Mouse (Mus musculus) small intestine, adult 2 months (tissue): Measurements from ENCODE around the gene Snrpn.

Experiments
- CTCF ChIP-seq: fragments of 200-500 bp; IDR thresholded peaks from 2 replicates; pipeline ENCODE4 v1.5.1; 2012; ENCODE audit warnings: low read depth, mild to moderate bottlenecking, control low read depth, inconsistent platforms, low read length, moderate library complexity, mixed read lengths; ENCODE audit not compliant: insufficient replicate concordance, insufficient read length; ENCODE audit errors: extremely low read depth
- POLR2A ChIP-seq: fragments of 200-500 bp; IDR thresholded peaks from 2 replicates; pipeline ENCODE4 v1.6.1; 2012; ENCODE audit warnings: low read depth, mild to moderate bottlenecking, control low read depth, inconsistent platforms, low read length, moderate library complexity

GRCm38 (mm10) chr7:60003921-60004605 lies 136.0 kb downstream of the Snrpn start:
- TF ChIP-seq CTCF (no peak), POLR2A (no peak)
